17 mouse cellular contexts compared by ENCODE assay signal in genomic region chr9:119806491-119806890, GRCm38 (mm10). TPM values are rescaled to one million over a fixed set of nuclear protein-coding genes. Genes with fewer than 3 reads are reported as not detected.
DNase-seq lines count a peak whose midpoint lies in the region; ATAC-seq and TF ChIP-seq lines count a peak whose summit lies in the region.
"Had no signal": no experiment of that assay in that cellular context is flagged by ENCODE, and none has a peak within 500 bp of the region (broad histone marks: within the 10 kb centered on the region; RNA-seq: fewer than 3 reads in every experiment).

No protein-coding gene starts in this region.

- H3K9ac ChIP-seq in heart, adult 2 months (ENCODE audit: low read depth, low read length) = no peak overlapping the region
- no peak overlapping the region for H3K9ac ChIP-seq in heart, embryonic 12.5 days
- H3K9ac ChIP-seq in CH12.LX (ENCODE audit: insufficient read depth, low read depth) = no peak overlapping the region
- H3K9ac ChIP-seq: heart, embryonic 15.5 days; neural tube, embryonic 13.5 days had no signal

- 77% methylated on average over 2 of the region's 2 CpGs for WGBS in heart, adult 2 months
- WGBS in heart, embryonic 12.5 days = 70% methylated on average over 2 of the region's 2 CpGs
- 81% methylated on average over 2 of the region's 2 CpGs for WGBS in lung, adult 2 months

- peak; percentile 45 for TF ChIP-seq CTCF in heart, adult 2 months (IDR thresholded peaks at IDR 0.05)
- peak; percentile 18; the same call in 1 of the 2 replicates for TF ChIP-seq CTCF in lung, adult 2 months (IDR thresholded peaks at IDR 0.05; ENCODE audit: insufficient read depth, low read length)
- TF ChIP-seq CTCF in CH12.LX (conservative IDR thresholded peaks at IDR 0.05 in 1 of 2, IDR thresholded peaks at IDR 0.05 in 1 of 2; ENCODE audit: low read depth in 2 of 2, low read length in 2 of 2) = peak; percentile 47 to 49; a peak in 3 of 4 replicates

- H3K4me2 ChIP-seq in heart, embryonic 12.5 days = no peak overlapping the region
- H3K4me2 ChIP-seq in CH12.LX (ENCODE audit: insufficient read depth, low read depth, poor library complexity, severe bottlenecking) = no peak overlapping the region
- H3K4me2 ChIP-seq: heart, embryonic 15.5 days; midbrain, embryonic 11.5 days; neural tube, embryonic 13.5 days had no signal

- no peak for TF ChIP-seq EP300 in heart, adult 2 months (IDR thresholded peaks at IDR 0.05; ENCODE audit: insufficient read depth, low read depth, low read length)
- no peak for TF ChIP-seq EP300 in CH12.LX (IDR thresholded peaks at IDR 0.05; ENCODE audit: low read length)

- H3K27me3 ChIP-seq in heart, adult 2 months (ENCODE audit: control insufficient read depth, insufficient read depth, low read length) = no peaks in the 10 kb centered on the region; the same call in 1 of the 2 replicates
- H3K27me3 ChIP-seq in heart, embryonic 12.5 days (replicated peaks) = no peaks in the 10 kb centered on the region
- H3K27me3 ChIP-seq in CH12.LX (replicated peaks) = no peaks in the 10 kb centered on the region
- H3K27me3 ChIP-seq: heart, embryonic 15.5 days; neural tube, embryonic 13.5 days had no signal

- no peaks in the 10 kb centered on the region for H3K36me3 ChIP-seq in heart, adult 2 months (ENCODE audit: control insufficient read depth, insufficient read depth, low read length)
- H3K36me3 ChIP-seq in heart, embryonic 12.5 days = no peaks in the 10 kb centered on the region
- no peaks in the 10 kb centered on the region for H3K36me3 ChIP-seq in CH12.LX (replicated peaks in 1 of 2; ENCODE audit: control insufficient read depth in 1 of 2, insufficient read depth in 1 of 2, low read length in 1 of 2)
- H3K36me3 ChIP-seq: forebrain, embryonic 10.5 days; heart, embryonic 15.5 days; neural tube, embryonic 13.5 days had no signal

- dilution Hi-C loops in CH12.LX (cut with MboI; ENCODE audit: extremely low pct_ligation_motif_present, extremely low pct_unique_long_range_greater_than_20kb, low sequenced_read_pairs) = no loop called here

- TF ChIP-seq POLR2A in heart, adult 2 months (IDR thresholded peaks at IDR 0.05; ENCODE audit: insufficient read depth, low read depth, low read length) = no peak
- TF ChIP-seq POLR2A in lung, adult 2 months (IDR thresholded peaks at IDR 0.05; ENCODE audit: borderline replicate concordance, extremely low read depth, low read depth, low read length) = no peak
- TF ChIP-seq POLR2A in CH12.LX (IDR thresholded peaks at IDR 0.05; ENCODE audit: low read depth, low read length) = no peak

- H3K79me2 ChIP-seq in heart, adult 2 months (replicated peaks; ENCODE audit: control insufficient read depth, insufficient read depth, low read length) = no peaks in the 10 kb centered on the region
- no peaks in the 10 kb centered on the region for H3K79me2 ChIP-seq in CH12.LX (replicated peaks; ENCODE audit: control insufficient read depth, extremely low read depth, insufficient read depth, poor library complexity, severe bottlenecking)

- ATAC-seq in heart, embryonic 12.5 days (ENCODE audit: insufficient number of reproducible peaks, low FRiP score) = no peak
- ATAC-seq in megakaryocyte-erythroid progenitor cell, adult 5-6 weeks (replicated peaks; ENCODE audit: low FRiP score, low TSS enrichment, poor library complexity, severe bottlenecking) = peak; percentile 55; the same call in 1 of the 2 replicates
- ATAC-seq: hindbrain, embryonic 16.5 days had no signal

- H3K9me3 ChIP-seq in heart, embryonic 12.5 days (replicated peaks) = no peaks in the 10 kb centered on the region
- H3K9me3 ChIP-seq in CH12.LX (replicated peaks; ENCODE audit: low read length) = peaks cover 5% of the 10 kb centered on the region
- H3K9me3 ChIP-seq: forebrain, embryonic 10.5 days; heart, embryonic 15.5 days; neural tube, embryonic 13.5 days had no signal

- peaks cover under 1% of the 10 kb centered on the region; the same call in 1 of the 2 replicates for H3K4me1 ChIP-seq in heart, adult 2 months (ENCODE audit: control insufficient read depth, insufficient read depth, low read length)
- peaks cover 38% of the 10 kb centered on the region for H3K4me1 ChIP-seq in heart, embryonic 12.5 days (replicated peaks)
- H3K4me1 ChIP-seq in lung, adult 2 months (ENCODE audit: control insufficient read depth, insufficient read depth, low read length) = no peaks in the 10 kb centered on the region
- H3K4me1 ChIP-seq in CH12.LX (ENCODE audit: control insufficient read depth in 1 of 2, insufficient read depth in 2 of 2) = peaks cover 17 to 37% of the 10 kb centered on the region in 2 experiments

- H3K27ac ChIP-seq in heart, adult 2 months = no peak overlapping the region
- no peak overlapping the region for H3K27ac ChIP-seq in heart, embryonic 12.5 days (ENCODE audit: poor library complexity, severe bottlenecking)
- H3K27ac ChIP-seq in CH12.LX (ENCODE audit: insufficient read depth, low read depth) = no peak overlapping the region
- H3K27ac ChIP-seq: heart, embryonic 15.5 days; neural tube, embryonic 13.5 days had no signal

- TF ChIP-seq RAD21 in CH12.LX (IDR thresholded peaks at IDR 0.05; ENCODE audit: low read depth, low read length) = peak; percentile 21

- H3K4me3 ChIP-seq in heart, adult 2 months = no peak overlapping the region
- no peak overlapping the region for H3K4me3 ChIP-seq in heart, embryonic 12.5 days
- no peak overlapping the region for H3K4me3 ChIP-seq in lung, adult 2 months (replicated peaks; ENCODE audit: extremely low read depth, low read depth, low read length)
- no peak overlapping the region for H3K4me3 ChIP-seq in CH12.LX (replicated peaks in 1 of 3; ENCODE audit: low read depth in 2 of 3, low read length in 2 of 3, poor library complexity in 1 of 3)
- H3K4me3 ChIP-seq: forebrain, embryonic 10.5 days; heart, embryonic 15.5 days; neural tube, embryonic 13.5 days had no signal

- in situ Hi-C loops in CH12.LX (cut with MboI; ENCODE audit: low pct_ligation_motif_present, low pct_unique_long_range_greater_than_20kb, low sequenced_read_pairs) = no loop called here

- no peak for DNase-seq in heart, adult 2 months
- no peak for DNase-seq in lung, adult 2 months
- no peak for DNase-seq in lung, postnatal 14 days
- DNase-seq in CH12.LX (ENCODE audit: extremely low read depth) = no peak
- DNase-seq in adrenal gland, postnatal 4 days (ENCODE audit: low spot score in 2 of 2) = no peak
- no peak for DNase-seq in layer of hippocampus, adult 11-12 months (ENCODE audit: low spot score)
- DNase-seq: adrenal gland, adult 2 months; cerebellum, adult 11 months; gastrocnemius, postnatal 10 days; right cerebral cortex, postnatal 25 days had no signal

- intact Hi-C loops in heart, adult 2 months (cut with DNase I) = no loop called here

TF ChIP-seq in CH12.LX, 34 proteins besides CTCF, POLR2A, EP300 and RAD21:
- TF ChIP-seq SMC3 (IDR thresholded peaks at IDR 0.05; ENCODE audit: low read depth, low read length) = peak; percentile 25
- no peak for TF ChIP-seq CHD2 (IDR thresholded peaks at IDR 0.05; ENCODE audit: low read length)

RNA-seq across cellular contexts. Expression of gene Scn11a, which starts 18.8 kb away (rescaled TPM):
- total RNA-seq in heart, adult 2 months (2021) = under 1 TPM in 1 of 2 experiments, not detected in 1; 0.05 TPM
- polyA plus RNA-seq in heart, adult 2 months (2012; rRNA removed) = 0.04 and 0.06 TPM in 2 replicates
- not detected in 2 replicates for polyA plus RNA-seq in heart, embryonic 12.5 days (2016; fragmentation: Nextera tagmentation; extraction: Ambion mirVana)
- 0.01 and 0.02 TPM in 2 replicates for polyA plus RNA-seq in lung, adult 2 months (2012; rRNA removed)
- total RNA-seq in CH12.LX (2012; rRNA removed) (0.04 and 0.13 TPM in 2 replicates), CH12.LX (2014; rRNA removed) (0.13 and 0.23 TPM in 2 replicates)
- 0.54 and 0.63 TPM in 2 replicates for polyA plus RNA-seq in CH12.LX (2012; ENCODE audit: insufficient read length, low read depth)
- total RNA-seq in megakaryocyte-erythroid progenitor cell, adult 5-6 weeks (2014; fragmentation: Nextera tagmentation) = not detected in 2 replicates
- total RNA-seq in megakaryocyte-erythroid progenitor cell, adult 5-6 weeks (2017) = not detected in 2 replicates
- total RNA-seq in adrenal gland, postnatal 4 days (2021) = under 1 TPM in 1 of 2 experiments, not detected in 1; 0.06 TPM
- total RNA-seq: adrenal gland, adult 2 months had no signal
- polyA plus RNA-seq: adrenal gland, adult 2 months had no signal
